Mouse (Mus musculus) liver, adult 2 months (tissue): ENCODE results near the gene Sumo2.

Experiments used
- CTCF ChIP-seq: fragments of 200-500 bp; IDR thresholded peaks from 2 replicates; pipeline ENCODE4 v1.5.1; 2011; ENCODE audit warnings: low read depth, low read length, control low read depth
- POLR2A ChIP-seq: fragments of 200-500 bp; IDR thresholded peaks from 2 replicates; pipeline ENCODE4 v1.6.1; 2011; ENCODE audit warnings: low read length, control low read depth; ENCODE audit not compliant: insufficient read depth; ENCODE audit errors: extremely low read depth

DNA sequence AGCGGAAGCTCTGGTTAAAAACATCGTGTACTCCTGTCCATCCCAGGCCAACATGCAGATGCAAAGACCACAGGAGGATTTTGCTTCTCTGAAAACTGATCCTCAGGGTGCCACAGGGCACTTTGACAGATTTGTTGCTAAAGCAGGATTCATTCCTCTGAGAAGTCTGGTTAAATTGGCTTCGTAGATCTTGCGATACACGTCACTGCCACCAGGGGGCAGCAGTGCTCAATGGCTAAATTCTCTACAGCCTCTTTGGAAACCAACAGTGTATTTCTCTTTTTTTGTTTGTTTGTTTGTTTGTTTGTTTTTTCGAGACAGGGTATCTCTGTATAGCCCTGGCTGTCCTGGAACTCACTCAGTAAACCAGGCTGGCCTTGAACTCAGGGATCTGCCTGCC is 52.4 kb downstream of the Sumo2 start:
- TF ChIP-seq CTCF (peak; percentile 82), POLR2A (no peak)
